Mouse (Mus musculus): ENCODE data around the gene Farp2. TPM values are rescaled to one million over a fixed set of nuclear protein-coding genes. Genes with fewer than 3 reads are reported as not detected.

Gene Farp2
- polyA plus RNA-seq, 1 experiment = 6.8 TPM

DNA sequence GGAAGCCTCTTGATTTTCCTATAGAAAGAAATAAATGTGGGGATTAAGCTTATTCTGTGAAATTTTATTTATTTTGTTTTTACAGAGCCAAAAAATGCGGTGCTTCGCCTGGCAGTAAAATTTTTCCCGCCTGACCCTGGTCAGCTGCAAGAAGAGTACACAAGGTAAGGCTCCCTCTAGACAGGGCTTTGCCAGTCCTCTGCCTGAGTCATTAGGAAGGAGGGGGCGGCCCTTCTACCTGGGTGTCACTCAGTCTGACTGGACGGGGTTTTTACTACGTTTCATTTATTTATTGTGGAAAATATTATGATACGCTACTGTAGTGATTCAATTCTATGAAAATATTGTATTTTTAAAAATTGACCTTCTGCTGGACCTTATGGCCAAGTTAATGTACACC, 51.3 kb downstream of the Farp2 start:
- DNase-seq (ENCODE audit: low read depth) = no peak

DNA sequence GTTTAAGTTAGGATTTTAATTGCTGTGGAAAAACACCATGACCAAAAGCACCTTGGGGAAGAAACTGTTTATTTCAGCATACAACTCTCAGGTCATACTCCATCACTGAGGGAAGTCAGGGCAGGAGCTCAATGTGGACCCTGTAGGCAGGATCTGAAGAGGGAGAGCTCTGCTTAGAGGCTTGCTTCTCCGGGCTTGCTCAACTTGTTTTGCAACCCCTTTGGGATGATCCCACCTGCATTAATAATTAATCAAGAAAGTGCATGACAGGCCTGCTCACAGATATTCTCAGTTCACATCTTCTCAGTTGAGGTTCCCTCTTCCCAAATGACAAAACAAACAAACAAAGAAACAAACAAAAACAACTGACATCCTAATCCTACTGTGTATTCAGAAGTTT, 51.8 kb downstream of the Farp2 start:
- DNase-seq (ENCODE audit: low read depth) = no peak

DNA sequence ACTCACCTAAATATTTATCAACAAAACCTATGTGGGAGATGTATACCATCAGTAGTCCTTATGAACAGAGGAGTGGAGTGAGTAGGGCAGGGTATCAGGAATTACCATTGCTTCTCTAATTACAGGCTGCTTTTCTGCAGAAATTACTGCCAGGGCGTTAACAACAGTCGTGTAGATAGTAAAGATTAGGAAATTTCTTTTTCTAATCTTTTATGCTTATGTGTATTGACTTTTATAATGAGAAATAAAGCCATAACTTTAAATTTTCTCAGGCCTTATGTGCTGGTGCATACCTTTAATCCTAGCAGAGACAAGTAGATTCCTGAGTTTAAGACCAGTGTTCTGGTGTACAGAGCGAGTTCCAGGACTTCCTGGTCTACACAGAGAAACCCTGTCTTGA, 52.9 kb downstream of the Farp2 start:
- DNase-seq (ENCODE audit: low read depth) = no peak

DNA sequence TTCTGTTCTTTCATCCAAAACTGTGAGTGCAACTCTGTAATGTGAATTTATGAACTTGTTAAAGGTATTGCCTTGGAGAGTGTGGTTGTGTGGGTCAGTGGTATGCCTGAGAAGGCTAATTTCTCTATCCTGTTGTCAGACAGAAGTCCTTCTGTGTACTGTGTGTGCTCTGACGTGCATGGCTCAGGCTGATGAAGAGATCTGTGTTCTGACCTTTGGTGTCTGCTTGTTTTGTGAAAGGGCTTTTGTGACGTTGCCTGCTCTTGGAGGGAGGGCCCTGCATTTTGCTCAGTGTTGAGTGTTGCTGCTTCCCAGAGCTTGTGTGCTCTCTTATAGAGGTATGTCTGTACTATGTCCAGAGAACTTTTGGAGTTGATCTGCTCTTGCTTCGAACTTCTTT, 55.1 kb downstream of the Farp2 start:
- no peak for DNase-seq (ENCODE audit: low read depth)

DNA sequence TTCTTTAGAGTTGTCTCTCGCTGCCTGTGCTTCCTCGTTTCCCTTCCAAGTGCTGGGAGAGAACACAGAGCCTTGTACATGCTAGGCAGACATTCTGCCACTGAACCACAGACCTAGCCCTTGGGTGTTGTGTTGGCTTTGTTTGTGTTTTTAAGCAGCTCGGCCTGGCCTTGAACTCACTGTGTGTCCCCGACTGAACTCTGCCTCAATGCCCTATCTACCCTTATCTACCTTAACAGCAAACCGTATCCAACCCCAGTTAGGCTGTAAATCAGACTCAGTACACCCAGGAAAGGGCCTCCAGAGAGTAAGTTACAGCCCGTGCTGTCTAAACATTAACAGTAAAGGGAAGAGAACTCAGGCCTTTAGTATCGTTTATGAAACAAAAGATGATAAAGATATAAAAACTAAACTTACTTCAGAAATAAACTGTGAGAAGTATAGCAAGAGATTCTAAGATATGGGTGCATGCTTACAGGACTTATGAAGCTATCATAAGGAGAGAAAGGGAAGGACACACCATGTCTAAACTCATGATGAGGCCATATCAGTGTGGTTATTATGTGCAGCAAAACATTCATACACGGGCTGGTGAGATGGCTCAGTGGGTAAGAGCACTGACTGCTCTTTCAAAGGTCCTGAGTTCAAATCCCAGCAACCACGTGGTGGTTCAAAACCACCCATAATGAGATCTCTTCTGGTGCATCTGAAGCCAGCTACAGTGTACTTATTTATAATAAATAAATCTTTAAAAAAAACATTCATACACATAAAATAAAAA, 56.0 kb downstream of the Farp2 start:
- no peak for DNase-seq (ENCODE audit: low read depth)

DNA sequence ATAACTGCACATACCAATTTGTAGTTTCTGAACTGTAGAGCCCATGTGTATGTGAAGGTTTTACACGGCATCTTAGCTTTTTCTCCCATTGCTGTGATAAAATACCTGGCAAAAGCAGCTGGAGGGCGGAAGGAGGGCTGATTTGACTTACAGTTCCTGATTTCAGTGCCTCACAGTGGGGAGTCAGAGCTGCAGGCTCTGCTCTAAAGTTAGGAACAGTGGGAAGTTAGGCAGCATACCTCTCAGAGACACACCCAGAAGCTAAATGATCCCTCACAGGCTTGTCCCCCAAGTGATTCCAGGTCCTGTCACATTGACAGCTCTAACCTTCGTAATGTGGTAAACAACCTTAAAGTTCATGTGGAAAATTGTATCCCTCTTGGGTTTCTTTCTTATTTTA, 65.2 kb downstream of the Farp2 start:
- no peak for DNase-seq (ENCODE audit: low read depth)

DNA sequence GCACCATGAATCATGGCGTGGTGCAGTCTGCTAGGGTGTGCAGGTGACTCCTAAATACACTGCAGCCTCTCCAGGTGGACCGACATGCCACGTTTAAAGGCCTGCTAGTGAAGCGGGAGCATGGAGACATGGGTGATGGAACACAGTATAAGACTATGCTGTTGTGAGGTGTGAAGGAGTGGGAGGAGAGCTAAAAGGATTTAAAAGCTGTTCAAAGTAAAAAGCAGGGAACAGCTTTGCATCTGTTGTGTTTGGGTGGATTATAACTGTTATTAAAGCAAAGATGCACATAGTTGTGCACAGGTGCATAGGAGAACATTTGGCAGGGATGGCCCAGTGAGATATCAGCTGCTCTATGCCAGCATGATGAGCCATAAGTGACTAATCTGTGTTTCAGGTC, 66.0 kb downstream of the Farp2 start:
- DNase-seq (ENCODE audit: low read depth) = no peak

DNA sequence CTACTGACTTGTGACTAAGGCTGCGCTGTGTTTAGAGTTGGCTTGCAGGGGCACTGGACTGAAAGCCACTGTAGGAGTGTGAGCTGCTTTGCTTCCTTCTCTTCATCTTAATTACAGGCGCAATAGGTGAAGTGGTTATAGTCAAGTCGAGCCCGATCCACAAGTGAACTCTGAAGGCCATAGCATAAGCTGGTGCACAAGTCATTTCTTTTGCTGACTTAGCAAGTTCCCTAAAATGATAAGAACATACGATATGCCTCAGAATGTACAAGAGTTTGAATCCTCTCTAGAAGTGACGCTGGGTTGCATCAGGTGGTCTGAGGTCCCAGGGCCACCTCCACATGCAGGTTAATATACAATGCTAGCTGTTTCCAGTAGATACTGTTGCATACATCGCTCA, 69.7 kb downstream of the Farp2 start:
- no peak for DNase-seq (ENCODE audit: low read depth)

DNA sequence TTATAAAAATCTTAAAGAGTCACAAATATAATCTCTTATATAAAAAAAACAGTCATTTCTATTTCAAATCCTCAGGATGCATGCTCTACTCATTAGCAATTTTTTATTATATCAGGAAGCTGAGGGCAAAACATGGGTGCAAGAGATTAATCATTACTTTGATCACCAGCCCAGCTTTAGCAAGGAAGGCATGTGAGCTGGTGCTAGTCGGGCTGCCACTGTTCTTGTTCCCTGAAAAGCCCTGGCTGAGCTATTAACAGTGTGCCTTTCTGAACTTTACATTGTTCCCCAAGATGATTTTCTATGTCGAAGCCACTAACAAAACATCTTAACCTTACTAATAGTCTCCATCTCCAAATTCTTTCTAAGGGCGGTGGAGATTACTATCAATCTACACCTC, 76.5 kb downstream of the Farp2 start:
- DNase-seq (ENCODE audit: low read depth) = no peak

DNA sequence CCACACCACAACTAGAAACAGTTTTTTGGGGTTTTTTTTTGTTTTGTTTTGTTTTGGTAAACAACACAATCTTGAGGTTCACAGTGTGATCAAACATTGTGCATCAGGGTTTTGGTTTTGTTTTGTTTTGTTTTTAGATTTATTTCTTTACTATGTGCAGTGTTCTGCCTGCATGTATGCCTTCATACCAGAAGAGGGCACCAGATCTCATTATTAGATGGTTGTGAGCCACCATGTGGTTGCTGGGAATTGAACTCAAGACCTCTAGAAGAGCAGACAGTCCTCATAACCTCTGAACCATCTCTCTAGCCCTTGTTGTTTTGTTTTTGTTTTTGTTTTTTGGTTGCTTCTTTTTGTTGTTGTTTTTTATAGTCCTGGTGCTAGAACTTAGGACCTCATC, 82.1 kb downstream of the Farp2 start:
- DNase-seq (ENCODE audit: low read depth) = no peak

DNA sequence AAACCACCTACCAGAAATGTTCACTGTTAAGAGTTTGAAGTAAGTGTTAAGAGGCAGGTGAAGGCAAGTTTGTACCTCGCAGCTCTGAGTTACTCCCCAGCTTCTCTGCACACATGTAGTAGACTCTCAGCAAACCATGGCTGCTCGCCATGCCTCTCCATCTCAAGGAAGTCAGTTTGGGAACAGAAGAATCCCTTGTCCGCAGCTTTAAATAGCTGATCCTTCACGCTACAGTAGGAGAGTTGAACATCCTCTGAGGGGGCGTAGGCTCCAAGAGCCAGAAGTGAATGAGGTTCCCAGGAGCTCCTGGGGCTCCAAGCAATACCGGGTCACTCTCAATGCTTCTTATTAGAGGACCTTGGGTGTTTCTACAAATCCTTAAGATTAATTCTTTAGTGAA, 84.0 kb downstream of the Farp2 start:
- DNase-seq (ENCODE audit: low read depth) = no peak

DNA sequence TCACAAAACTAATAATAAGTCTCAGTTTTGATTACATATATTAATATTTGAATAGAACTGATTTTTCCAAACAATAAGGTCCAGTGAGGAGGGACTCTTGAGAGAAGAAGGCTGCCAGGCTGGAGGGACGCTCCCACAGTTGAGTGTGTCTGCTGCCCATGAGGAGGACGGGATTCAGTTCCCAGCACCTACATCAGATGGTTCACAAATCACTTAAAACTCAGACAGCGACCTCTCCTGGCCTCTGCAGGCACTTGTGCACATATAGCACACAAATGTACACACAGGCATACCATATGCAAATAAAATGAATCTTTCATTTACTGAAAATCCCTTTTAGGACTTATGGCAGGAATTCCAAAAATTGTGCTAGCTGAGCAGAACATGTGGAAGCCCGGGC, 91.0 kb downstream of the Farp2 start:
- no peak for DNase-seq (ENCODE audit: low read depth)

DNA sequence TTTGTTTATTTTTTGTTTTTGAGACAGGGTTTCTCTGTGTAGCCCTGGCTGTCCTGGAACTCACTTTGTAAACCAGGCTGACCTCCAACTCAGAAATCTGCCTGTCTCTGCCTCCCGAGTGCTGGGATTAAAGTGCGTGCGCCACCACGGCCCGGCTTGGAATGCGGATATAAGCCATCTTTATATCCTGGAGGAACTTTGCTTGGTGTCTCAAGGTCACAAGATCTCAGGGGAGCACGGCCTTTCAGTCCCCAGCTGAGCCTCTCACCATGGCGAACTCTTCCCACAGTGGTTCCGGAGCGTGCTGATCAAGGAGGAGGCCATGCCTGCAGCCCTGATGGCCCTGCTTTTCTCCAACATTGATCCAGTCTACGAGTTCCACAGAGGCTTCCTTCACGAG, 92.0 kb downstream of the Farp2 start:
- DNase-seq (ENCODE audit: low read depth) = no peak

DNA sequence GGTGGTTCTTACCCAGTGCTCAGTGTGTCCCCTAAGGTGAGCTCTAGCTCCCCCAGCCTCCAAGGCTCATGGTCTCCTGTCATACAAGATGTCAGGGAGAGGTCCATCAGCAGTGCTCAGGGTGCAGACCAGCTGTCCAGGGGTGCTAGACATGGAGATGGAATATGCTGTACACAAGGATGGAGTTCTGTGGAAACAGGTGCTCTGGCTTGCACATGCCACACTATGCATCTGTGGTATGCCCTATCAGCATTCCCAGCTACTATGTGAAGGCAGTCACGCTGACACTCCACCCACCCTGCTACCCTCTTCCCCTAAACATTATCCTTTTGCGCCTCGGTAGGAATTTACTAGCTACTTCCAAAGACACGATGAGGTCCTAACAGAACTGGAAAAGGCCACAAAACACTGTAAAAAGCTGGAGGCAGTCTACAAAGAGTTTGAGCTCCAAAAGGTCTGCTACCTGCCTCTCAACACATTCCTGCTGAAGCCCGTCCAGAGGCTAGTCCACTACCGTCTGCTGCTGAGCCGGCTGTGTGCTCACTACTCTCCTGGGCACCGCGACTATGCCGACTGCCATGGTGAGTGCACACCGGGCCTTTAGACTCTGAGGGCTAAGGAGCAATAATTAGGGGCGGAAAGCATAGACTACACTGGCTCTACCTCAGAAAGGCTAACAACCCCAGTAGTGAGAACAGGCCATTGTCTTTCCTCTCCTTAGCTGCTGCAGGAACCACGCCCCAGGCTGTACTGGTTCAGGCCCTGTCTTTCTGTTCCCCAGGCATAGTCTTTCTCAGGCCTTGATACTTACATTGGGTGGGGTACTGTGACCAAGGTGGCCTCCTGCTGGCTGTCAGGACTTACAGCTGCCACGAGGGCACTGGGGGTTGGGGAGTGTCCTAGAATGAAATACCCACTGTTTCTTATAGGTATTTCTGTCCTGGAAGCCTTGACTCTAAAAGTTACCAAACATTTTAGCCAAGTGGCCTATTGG, 95.5 kb downstream of the Farp2 start:
- DNase-seq (ENCODE audit: low read depth) = no peak

DNA sequence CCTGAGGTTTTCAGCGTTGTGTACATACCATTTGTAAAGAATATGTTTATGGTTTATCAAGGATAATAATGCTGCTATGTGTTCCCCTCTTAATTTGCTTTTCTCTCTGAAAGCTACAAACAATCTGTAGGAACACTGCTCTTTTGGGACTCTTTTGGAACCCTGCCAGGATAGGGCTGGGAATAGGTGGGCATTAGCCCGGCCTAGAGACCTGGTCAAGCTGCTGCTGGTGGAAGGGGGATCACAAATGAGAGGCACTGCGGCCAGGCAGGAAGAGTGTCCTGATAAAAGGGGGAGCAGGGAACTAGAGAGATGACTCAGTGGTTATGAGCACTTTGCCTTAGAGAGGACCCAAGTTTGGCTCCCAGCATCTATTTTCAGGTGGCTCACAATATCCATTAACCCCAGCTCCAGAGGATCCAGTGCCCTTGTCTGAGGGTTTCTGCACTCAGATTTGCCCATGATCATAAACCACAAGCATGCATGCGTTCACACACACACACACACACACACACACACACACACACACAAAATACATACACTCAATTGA, 96.9 kb downstream of the Farp2 start:
- DNase-seq (ENCODE audit: low read depth) = no peak

DNA sequence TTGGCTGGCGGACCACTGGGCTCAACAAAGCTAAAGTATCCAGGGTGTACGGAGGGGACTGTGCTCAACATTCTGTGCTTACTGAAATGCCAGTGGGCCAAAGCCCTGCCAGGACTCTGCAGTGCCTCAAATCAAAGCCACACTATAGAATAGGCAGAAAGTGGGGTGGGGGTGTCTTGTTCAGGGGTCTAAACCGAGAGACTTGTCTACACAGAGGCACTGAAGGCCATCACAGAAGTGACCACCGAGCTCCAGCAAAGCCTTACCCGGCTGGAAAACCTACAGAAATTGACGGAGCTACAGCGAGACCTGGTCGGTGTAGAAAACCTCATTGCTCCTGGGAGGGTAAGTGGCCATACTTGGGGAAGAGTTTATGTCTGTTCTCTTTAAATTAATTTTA, 97.9 kb downstream of the Farp2 start:
- DNase-seq (ENCODE audit: low read depth) = no peak

DNA sequence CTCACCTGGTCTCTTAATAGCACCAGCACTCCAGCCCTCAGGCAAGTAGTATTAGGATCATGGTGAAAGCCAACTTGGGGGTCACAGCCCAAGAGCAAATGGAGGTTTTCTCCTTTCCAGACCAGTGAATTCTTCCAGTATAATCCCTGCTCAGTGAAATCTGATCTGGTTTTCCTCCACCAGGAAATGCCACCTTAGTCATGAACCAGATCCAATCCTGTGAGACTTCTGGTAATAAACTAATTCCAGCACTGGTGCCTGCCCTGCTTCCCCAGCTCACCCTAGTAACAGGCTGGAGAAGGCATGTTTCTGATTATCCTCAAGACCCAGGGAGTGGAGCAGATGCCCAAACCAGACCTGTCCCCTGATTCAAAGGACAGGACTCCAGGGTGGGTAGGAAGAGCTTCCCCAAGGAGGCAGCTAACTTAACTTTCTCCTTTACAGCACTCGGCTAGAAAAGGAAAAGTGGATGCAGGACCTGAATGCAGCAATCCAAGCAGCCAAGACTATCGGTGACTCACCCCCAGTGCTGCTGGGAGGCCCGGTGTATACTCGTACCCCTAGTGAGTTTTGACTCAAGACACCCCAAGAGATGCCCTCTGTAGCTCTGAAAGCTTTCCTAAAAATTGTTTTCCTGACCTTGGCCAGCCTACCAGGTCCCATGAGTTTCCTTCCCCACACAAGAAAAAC, 106.3 kb downstream of the Farp2 start:
- no peak for DNase-seq (ENCODE audit: low read depth)

DNA sequence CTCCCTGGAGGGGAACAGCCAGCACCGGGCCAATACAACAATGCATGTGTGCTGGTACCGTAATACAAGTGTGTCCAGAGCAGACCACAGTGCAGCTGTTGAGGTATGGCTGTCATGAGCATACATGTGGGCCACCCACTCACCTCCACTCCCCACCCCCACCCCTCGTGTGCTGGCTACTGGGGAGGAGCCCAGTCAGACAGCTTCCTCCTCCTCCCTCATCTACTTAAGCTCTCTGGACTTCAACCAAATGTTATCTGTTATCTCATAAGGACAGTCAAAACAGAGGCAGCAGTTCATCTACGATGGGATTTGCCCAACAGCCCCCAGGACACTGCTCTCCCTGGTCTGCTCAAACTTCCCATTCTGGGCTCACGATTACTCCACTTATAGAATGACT, 107.1 kb downstream of the Farp2 start:
- DNase-seq (ENCODE audit: low read depth) = no peak

DNA sequence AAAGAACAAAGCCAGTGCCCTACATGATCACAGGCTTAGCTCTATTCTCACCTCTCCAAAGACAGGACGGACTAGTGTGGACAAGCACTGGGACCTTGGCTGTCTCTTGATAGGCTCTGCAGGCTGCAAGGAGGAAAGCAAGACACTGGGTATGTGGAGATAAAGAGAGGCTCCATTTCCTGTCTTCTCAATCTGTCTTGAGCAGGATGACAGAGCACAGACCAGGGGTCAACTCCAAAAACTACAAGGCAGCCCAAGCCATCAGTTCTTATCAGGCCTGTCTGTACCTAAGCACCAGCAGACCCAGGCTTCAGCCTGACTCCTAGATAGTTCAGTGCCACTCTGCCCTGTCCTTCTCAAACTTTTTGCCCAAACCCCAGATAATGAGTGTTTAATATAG, 112.6 kb downstream of the Farp2 start:
- no peak for DNase-seq (ENCODE audit: low read depth)

DNA sequence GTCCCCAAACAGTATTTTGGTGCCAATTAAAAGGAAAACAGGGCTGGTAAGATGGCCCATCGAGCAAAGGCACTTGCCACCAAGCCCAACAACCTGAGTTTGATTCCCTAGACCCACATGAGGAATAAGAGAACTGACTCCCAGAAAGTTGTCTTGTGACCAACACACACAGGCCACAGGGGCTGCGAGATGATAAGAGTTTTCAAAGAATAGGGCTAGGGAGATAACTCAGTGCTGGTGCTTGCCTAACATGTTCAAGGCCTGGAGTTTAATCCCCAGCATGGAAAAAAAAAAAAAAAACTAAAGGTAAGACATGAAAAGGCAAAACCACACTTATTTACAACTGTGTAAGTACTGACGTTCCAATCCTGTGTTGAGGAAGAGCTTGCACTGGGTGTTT, 118.9 kb downstream of the Farp2 start:
- no peak for DNase-seq (ENCODE audit: low read depth)

DNA sequence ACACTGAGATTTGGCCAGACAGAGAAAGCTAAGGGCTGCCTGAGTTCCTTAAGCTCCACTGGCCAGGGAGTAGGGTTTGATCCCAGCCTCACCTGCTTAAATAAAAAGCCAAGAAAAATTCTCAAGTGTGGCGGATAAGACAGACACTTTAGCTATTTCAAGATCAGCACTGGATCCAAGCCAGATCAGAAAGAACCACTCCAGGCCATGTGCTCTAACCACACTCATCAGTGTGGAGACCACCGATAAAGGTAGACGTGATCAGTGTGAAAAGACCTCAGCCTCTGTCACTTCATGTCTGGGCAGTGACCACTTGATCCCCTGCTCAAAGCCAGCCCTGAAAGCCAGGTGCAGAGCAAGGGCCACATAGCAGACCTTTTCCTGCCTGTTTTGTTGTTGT, 120.8 kb downstream of the Farp2 start:
- no peak for DNase-seq (ENCODE audit: low read depth)

DNA sequence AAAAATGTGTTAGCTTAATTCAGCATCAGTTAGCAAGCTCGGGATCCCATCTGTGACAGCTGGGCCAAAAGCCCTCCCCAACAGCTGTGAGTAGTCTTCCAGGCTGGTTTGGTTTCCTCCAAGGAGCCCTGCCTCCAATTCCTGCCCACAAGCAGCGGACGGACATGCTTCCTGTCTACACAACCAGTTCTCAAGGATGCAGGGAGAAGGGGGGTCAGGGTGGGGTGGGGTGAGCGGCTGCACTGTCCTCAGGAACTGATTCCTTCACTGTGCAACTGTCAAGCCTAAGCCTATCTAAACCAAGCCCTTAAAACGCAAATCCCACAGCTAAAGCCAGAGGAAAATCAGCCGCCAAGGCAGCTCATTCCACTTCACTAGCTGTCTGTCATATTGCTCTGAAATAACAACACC, 122.6 kb downstream of the Farp2 start:
- DNase-seq (ENCODE audit: low read depth) = no peak
